Mouse (Mus musculus) intestine, embryonic 14.5 days (tissue): Measurements from ENCODE around the gene Ttyh1. TPM values are rescaled to one million over a fixed set of nuclear protein-coding genes. Genes with fewer than 3 reads are reported as not detected.
A peak's percentile ranks its signal among the peaks of the same experiment; 100 is the strongest.
"Not testable (repeated sequence)": the region's sequence is repeated elsewhere in the genome, so short reads cannot be mapped to it uniquely, and the experiment has no call there.

Experiments used
- ATAC-seq: fragments of 200-750 bp; cut with Nextera tagmentation; replicated peaks from 2 replicates; pipeline ENCODE4 v1.8.0; 2017; ENCODE audit warnings: low read depth, moderate number of reproducible peaks, moderate TSS enrichment, moderate library complexity; ENCODE audit not compliant: low FRiP score, low TSS enrichment
- DNase-seq: peaks from one replicate; pipeline ENCODE4 v3.0.0-alpha.2; 2018; ENCODE audit warnings: low spot score
- H3K27ac ChIP-seq: fragments of 300-500 bp; sonication (generic); 2 replicates; pipeline ENCODE4 v1.5.1; 2014; ENCODE audit warnings: low read depth, mild to moderate bottlenecking, control low read depth
- H3K27me3 ChIP-seq: fragments of 300-500 bp; sonication (generic); replicated peaks from 2 replicates; pipeline ENCODE4 v1.6.1; 2014; ENCODE audit warnings: low read length, control low read depth; ENCODE audit not compliant: control insufficient read depth, insufficient read depth
- H3K36me3 ChIP-seq: fragments of 300-500 bp; sonication (generic); 2 replicates; pipeline ENCODE4 v1.6.1; 2014; ENCODE audit warnings: low read length, control low read depth; ENCODE audit not compliant: control insufficient read depth, insufficient read depth
- H3K4me1 ChIP-seq: fragments of 300-500 bp; sonication (generic); replicated peaks from 2 replicates; pipeline ENCODE4 v1.6.1; 2014; ENCODE audit warnings: low read length, control low read depth, mixed read lengths; ENCODE audit not compliant: control insufficient read depth, insufficient read depth
- H3K4me2 ChIP-seq: fragments of 300-500 bp; sonication (generic); 2 replicates; pipeline ENCODE4 v1.6.1; 2014; ENCODE audit warnings: low read length
- H3K4me3 ChIP-seq: fragments of 300-500 bp; sonication (generic); 2 replicates; pipeline ENCODE4 v1.5.1; 2014; ENCODE audit warnings: low read depth, low read length, control low read depth, mixed read lengths
- H3K9ac ChIP-seq: fragments of 300-500 bp; sonication (generic); 2 replicates; pipeline ENCODE4 v1.6.1; 2014; ENCODE audit warnings: mild to moderate bottlenecking, low read length
- H3K9me3 ChIP-seq: fragments of 300-500 bp; sonication (generic); 2 replicates; pipeline ENCODE4 v1.6.1; 2016; ENCODE audit warnings: low read length, control low read depth; ENCODE audit not compliant: control insufficient read depth
- WGBS: fragments of 180-500 bp; shearing (Covaris S2); extraction: QIAGEN DNeasy Blood & Tissue Kit; methylation state at CpG from one replicate; pipeline ENCODE4 v1.1.7; 2014; 5-methylcytosine and 5-hydroxymethylcytosine counted together
- polyA plus RNA-seq: library from polyadenylated mRNA; unstranded; fragments of >200 nt; fragmentation: Nextera tagmentation; extraction: Ambion mirVana; gene quantifications from 2 replicates; pipeline ENCODE4 v1.2.1, GENCODE M21; 2014

Ttyh1 gene
- polyA plus RNA-seq, 1 experiment from 2014 or later = 7.1 TPM

GRCm38 (mm10) chr7:4148341-4149208 lies 29.4 kb downstream of the Ttyh1 start:
- Histone ChIP-seq H3K9ac (peak overlapping the region; percentile 74), H3K27ac (peak overlapping the region; percentile 94), H3K27me3 (peaks cover 8% of the 10 kb centered on the region; the same call in 1 of the 2 replicates), H3K9me3 (no peaks in the 10 kb centered on the region), H3K4me1 (peaks cover 19% of the 10 kb centered on the region), H3K36me3 (peaks cover 43% of the 10 kb centered on the region), H3K4me3 (peak overlapping the region; percentile 74), H3K4me2 (peak overlapping the region; percentile 86)
- ATAC-seq = no peak; the same call in 1 of the 2 replicates
- 30% methylated on average over 18 of the region's 18 CpGs for WGBS
- peak; percentile 52 for DNase-seq

- peak; percentile 85 for DNase-seq
- Histone ChIP-seq H3K4me1 (peaks cover 19% of the 10 kb centered on the region), H3K9me3 (no peaks in the 10 kb centered on the region), H3K4me2 (peak overlapping the region; percentile 86), H3K9ac (peak overlapping the region; percentile 74), H3K4me3 (peak overlapping the region; percentile 74), H3K27me3 (peaks cover 8% of the 10 kb centered on the region; the same call in 1 of the 2 replicates), H3K36me3 (peaks cover 35% of the 10 kb centered on the region), H3K27ac (peak overlapping the region; percentile 94)
- under 1% methylated on average over 64 of the region's 64 CpGs for WGBS
- peak; percentile 70 for ATAC-seq
Observed at GRCm38 (mm10) chr7:4149209-4150054, 30.2 kb downstream of the Ttyh1 start.

- Histone ChIP-seq H3K27ac (peak within 1 kb of the TSS; percentile 94), H3K36me3 (peaks cover 28% of the 10 kb centered on the region), H3K4me1 (peaks cover 19% of the 10 kb centered on the region), H3K9me3 (no peaks in the 10 kb centered on the region), H3K9ac (peak within 1 kb of the TSS; percentile 74), H3K4me2 (peak within 1 kb of the TSS; percentile 86), H3K27me3 (peaks cover 8% of the 10 kb centered on the region; the same call in 1 of the 2 replicates), H3K4me3 (peak within 1 kb of the TSS; percentile 74)
- DNase-seq (peak; percentile 84), ATAC-seq (peak; percentile 29)
- WGBS = 3% methylated on average over 14 of the region's 14 CpGs
Observed at GRCm38 (mm10) chr7:4150059-4150541, 30.9 kb downstream of the Ttyh1 start, which contains the start of gene Leng9. TSS of gene Leng9 (minus strand) at chr7:4150374.

GRCm38 (mm10) chr7:4150811-4151221 lies 31.6 kb downstream of the Ttyh1 start:
- H3K4me2 ChIP-seq = peak overlapping the region; percentile 86
- no peak overlapping the region for H3K4me3 ChIP-seq
- ATAC-seq = peak; percentile 50
- H3K27ac ChIP-seq = peak overlapping the region; percentile 94; the same call in 1 of the 2 replicates
- no peaks in the 10 kb centered on the region for H3K9me3 ChIP-seq
- H3K27me3 ChIP-seq = peaks cover 8% of the 10 kb centered on the region; the same call in 1 of the 2 replicates
- H3K9ac ChIP-seq = no peak overlapping the region
- H3K4me1 ChIP-seq = peaks cover 19% of the 10 kb centered on the region
- H3K36me3 ChIP-seq = peaks cover 21% of the 10 kb centered on the region
- peak; percentile 67 for DNase-seq
- WGBS = 16% methylated on average over 14 of the region's 14 CpGs

- Histone ChIP-seq H3K27ac (no peak overlapping the region), H3K4me1 (peaks cover 19% of the 10 kb centered on the region)
- WGBS = 26% methylated on average over 22 of the region's 22 CpGs
Observed at GRCm38 (mm10) chr7:4151241-4151640, 32.0 kb downstream of the Ttyh1 start.

GRCm38 (mm10) chr7:4154356-4154755 lies 35.1 kb downstream of the Ttyh1 start:
- peaks cover 8% of the 10 kb centered on the region; the same call in 1 of the 2 replicates for H3K27me3 ChIP-seq
- H3K27ac ChIP-seq = no peak overlapping the region
- H3K36me3 ChIP-seq = no peaks in the 10 kb centered on the region
- no peaks in the 10 kb centered on the region for H3K9me3 ChIP-seq
- WGBS = 91% methylated on average over 5 of the region's 5 CpGs
- no peak overlapping the region for H3K4me2 ChIP-seq
- DNase-seq (no peak), ATAC-seq (no peak)
- no peak overlapping the region for H3K9ac ChIP-seq
- H3K4me1 ChIP-seq = 0 out of 2 replicates have a peak, but pooled peaks cover 7% of the 10 kb centered on the region
- no peak overlapping the region for H3K4me3 ChIP-seq

More at GRCm38 (mm10) chr7:4151241-4151640, 32.0 kb downstream of the Ttyh1 start:
- no peak overlapping the region for H3K9ac ChIP-seq
- ATAC-seq = no peak
- no peaks in the 10 kb centered on the region for H3K9me3 ChIP-seq
- peaks cover 17% of the 10 kb centered on the region for H3K36me3 ChIP-seq
- H3K27me3 ChIP-seq = peaks cover 8% of the 10 kb centered on the region; the same call in 1 of the 2 replicates
- H3K4me2 ChIP-seq = peak overlapping the region; percentile 86
- no peak for DNase-seq
- H3K4me3 ChIP-seq = no peak overlapping the region

GRCm38 (mm10) chr7:4154976-4155375 lies 35.8 kb downstream of the Ttyh1 start:
- Histone ChIP-seq H3K9ac (no peak overlapping the region), H3K4me2 (no peak overlapping the region), H3K36me3 (no peaks in the 10 kb centered on the region), H3K4me1 (0 out of 2 replicates have a peak, but pooled peaks cover 5% of the 10 kb centered on the region), H3K4me3 (no peak overlapping the region), H3K9me3 (no peaks in the 10 kb centered on the region), H3K27me3 (peaks cover 8% of the 10 kb centered on the region; the same call in 1 of the 2 replicates), H3K27ac (no peak overlapping the region)
- DNase-seq = no peak
- 43% methylated on average over 4 of the region's 4 CpGs for WGBS
- no peak for ATAC-seq

GRCm38 (mm10) chr7:4161596-4161995 lies 42.4 kb downstream of the Ttyh1 start:
- not testable (repeated sequence) for H3K9ac ChIP-seq, H3K9me3 ChIP-seq, H3K36me3 ChIP-seq, H3K27me3 ChIP-seq, H3K4me3 ChIP-seq, ATAC-seq, H3K27ac ChIP-seq, DNase-seq, H3K4me2 ChIP-seq
- WGBS = 95% methylated on average over 4 of the region's 4 CpGs
- peaks cover 13% of the 10 kb centered on the region for H3K4me1 ChIP-seq
